Mouse (Mus musculus): ENCODE data around the gene Trim27. TPM values are rescaled to one million over a fixed set of nuclear protein-coding genes. Genes with fewer than 3 reads are reported as not detected.
A peak's percentile ranks its signal among the peaks of the same experiment; 100 is the strongest.

Gene Trim27
- polyA plus RNA-seq, 1 experiment from 2014 or later, result 124 TPM

- no peak overlapping the region for H3K9ac ChIP-seq
- H3K27me3 ChIP-seq (replicated peaks), result no peaks in the 10 kb centered on the region
- H3K36me3 ChIP-seq, result no peaks in the 10 kb centered on the region
- no peak overlapping the region for H3K4me2 ChIP-seq (replicated peaks)
- 0 out of 2 replicates have a peak, but pooled peaks cover 3% of the 10 kb centered on the region for H3K4me1 ChIP-seq
- no peaks in the 10 kb centered on the region for H3K9me3 ChIP-seq
- H3K4me3 ChIP-seq, result no peak overlapping the region
- H3K27ac ChIP-seq, result no peak overlapping the region
- WGBS, result 70% methylated on average over 3 of the region's 3 CpGs
- no peak for ATAC-seq (ENCODE audit: low FRiP score, low read depth)
Measured at GRCm38 (mm10) chr13:21226031-21226430, 46.8 kb downstream of the Trim27 start.

GRCm38 (mm10) chr13:21233732-21234705, 54.8 kb downstream of the Trim27 start:
- no peaks in the 10 kb centered on the region for H3K9me3 ChIP-seq
- peak overlapping the region; percentile 63 for H3K4me2 ChIP-seq (replicated peaks)
- peak overlapping the region; percentile 33 for H3K4me3 ChIP-seq
- H3K27ac ChIP-seq, result no peak overlapping the region
- no peaks in the 10 kb centered on the region for H3K36me3 ChIP-seq
- H3K27me3 ChIP-seq (replicated peaks), result no peaks in the 10 kb centered on the region
- peak overlapping the region; percentile 33 for H3K9ac ChIP-seq
- ATAC-seq (ENCODE audit: low FRiP score, low read depth), result peak; percentile 93
- no peaks in the 10 kb centered on the region for H3K4me1 ChIP-seq
- under 1% methylated on average over 43 of the region's 43 CpGs for WGBS

GRCm38 (mm10) chr13:21236714-21237113, 57.5 kb downstream of the Trim27 start:
- no peak for ATAC-seq (ENCODE audit: low FRiP score, low read depth)
- WGBS, result 59% methylated on average over 2 of the region's 2 CpGs

GRCm38 (mm10) chr13:21237161-21237560, 57.9 kb downstream of the Trim27 start:
- 72% methylated on average over 6 of the region's 6 CpGs for WGBS
- no peaks in the 10 kb centered on the region for H3K27me3 ChIP-seq (replicated peaks)
- no peaks in the 10 kb centered on the region for H3K36me3 ChIP-seq
- H3K27ac ChIP-seq, result no peak overlapping the region
- no peak overlapping the region for H3K9ac ChIP-seq
- H3K4me3 ChIP-seq, result no peak overlapping the region
- H3K4me1 ChIP-seq, result no peaks in the 10 kb centered on the region
- no peak overlapping the region for H3K4me2 ChIP-seq (replicated peaks)
- H3K9me3 ChIP-seq, result no peaks in the 10 kb centered on the region
- no peak for ATAC-seq (ENCODE audit: low FRiP score, low read depth)

More at GRCm38 (mm10) chr13:21236714-21237113, 57.5 kb downstream of the Trim27 start:
- Histone ChIP-seq H3K27me3 (replicated peaks) (no peaks in the 10 kb centered on the region), H3K4me1 (no peaks in the 10 kb centered on the region), H3K27ac (no peak overlapping the region), H3K4me2 (replicated peaks) (no peak overlapping the region), H3K4me3 (no peak overlapping the region), H3K36me3 (no peaks in the 10 kb centered on the region), H3K9me3 (no peaks in the 10 kb centered on the region), H3K9ac (no peak overlapping the region)

- ATAC-seq (ENCODE audit: low FRiP score, low read depth), result no peak
- no peak overlapping the region for H3K9ac ChIP-seq
- WGBS, result 10% methylated on average over 7 of the region's 7 CpGs
Measured at GRCm38 (mm10) chr13:21240788-21241187, 61.5 kb downstream of the Trim27 start.

GRCm38 (mm10) chr13:21242408-21243125, 63.3 kb downstream of the Trim27 start:
- Histone ChIP-seq H3K4me2 (replicated peaks) (peak overlapping the region; percentile 40), H3K27me3 (replicated peaks) (peaks cover 14% of the 10 kb centered on the region; the same call in 1 of the 2 replicates), H3K9ac (no peak overlapping the region), H3K27ac (no peak overlapping the region), H3K36me3 (no peaks in the 10 kb centered on the region), H3K4me1 (no peaks in the 10 kb centered on the region), H3K4me3 (no peak overlapping the region), H3K9me3 (no peaks in the 10 kb centered on the region)
- no peak for ATAC-seq (ENCODE audit: low FRiP score, low read depth)
- 6% methylated on average over 16 of the region's 16 CpGs for WGBS

More at GRCm38 (mm10) chr13:21240788-21241187, 61.5 kb downstream of the Trim27 start:
- H3K9me3 ChIP-seq, result no peaks in the 10 kb centered on the region
- no peak overlapping the region for H3K4me2 ChIP-seq (replicated peaks)
- no peak overlapping the region for H3K4me3 ChIP-seq
- no peak overlapping the region for H3K27ac ChIP-seq
- no peaks in the 10 kb centered on the region for H3K4me1 ChIP-seq
- H3K27me3 ChIP-seq (replicated peaks), result peaks cover 14% of the 10 kb centered on the region; the same call in 1 of the 2 replicates
- H3K36me3 ChIP-seq, result no peaks in the 10 kb centered on the region

- WGBS, result 18% methylated on average over 13 of the region's 13 CpGs
- Histone ChIP-seq H3K4me3 (no peak overlapping the region), H3K36me3 (no peaks in the 10 kb centered on the region), H3K9me3 (no peaks in the 10 kb centered on the region), H3K4me1 (no peaks in the 10 kb centered on the region), H3K4me2 (replicated peaks) (peak overlapping the region; percentile 40), H3K9ac (no peak overlapping the region), H3K27me3 (replicated peaks) (peaks cover 14% of the 10 kb centered on the region; the same call in 1 of the 2 replicates), H3K27ac (no peak overlapping the region)
- no peak for ATAC-seq (ENCODE audit: low FRiP score, low read depth)
Measured at GRCm38 (mm10) chr13:21243196-21243595, 64.0 kb downstream of the Trim27 start.

- H3K27me3 ChIP-seq (replicated peaks), result peaks cover 14% of the 10 kb centered on the region; the same call in 1 of the 2 replicates
- no peak overlapping the region for H3K27ac ChIP-seq
- H3K9me3 ChIP-seq, result no peaks in the 10 kb centered on the region
- no peak overlapping the region for H3K4me2 ChIP-seq (replicated peaks)
- no peaks in the 10 kb centered on the region for H3K36me3 ChIP-seq
- H3K4me1 ChIP-seq, result no peaks in the 10 kb centered on the region
- 82% methylated on average over 5 of the region's 5 CpGs for WGBS
- no peak for ATAC-seq (ENCODE audit: low FRiP score, low read depth)
- no peak overlapping the region for H3K4me3 ChIP-seq
- no peak overlapping the region for H3K9ac ChIP-seq
Measured at GRCm38 (mm10) chr13:21244089-21244488, 64.8 kb downstream of the Trim27 start.

Other genes with a start within 250 kb of the Trim27 start
- gene Olfr1370, start 104.5 kb upstream of the Trim27 start, polyA plus RNA-seq (2016; fragmentation: Nextera tagmentation; extraction: Ambion mirVana), result not detected in 2 replicates
- gene Olfr1369-ps1, start 68.0 kb upstream of the Trim27 start, polyA plus RNA-seq (2016; fragmentation: Nextera tagmentation; extraction: Ambion mirVana), result not detected in 2 replicates
- gene Olfr263, start 49.8 kb upstream of the Trim27 start, polyA plus RNA-seq (2016; fragmentation: Nextera tagmentation; extraction: Ambion mirVana), result not detected in 2 replicates
- not detected in 2 replicates for gene Olfr1368, start 33.6 kb upstream of the Trim27 start, polyA plus RNA-seq (2016; fragmentation: Nextera tagmentation; extraction: Ambion mirVana)
- not detected in 2 replicates for gene Gpx5, start 113.3 kb downstream of the Trim27 start, polyA plus RNA-seq (2016; fragmentation: Nextera tagmentation; extraction: Ambion mirVana)
- gene Gpx6, start 132.7 kb downstream of the Trim27 start, polyA plus RNA-seq (2016; fragmentation: Nextera tagmentation; extraction: Ambion mirVana), result 0.15 TPM in 1 of 2 replicates, not detected in the other
- gene Olfr1367, start 167.5 kb downstream of the Trim27 start, polyA plus RNA-seq (2016; fragmentation: Nextera tagmentation; extraction: Ambion mirVana), result not detected in 2 replicates
- 14.9 and 15.8 TPM in 2 replicates for gene Zscan12, start 183.4 kb downstream of the Trim27 start, polyA plus RNA-seq (2016; fragmentation: Nextera tagmentation; extraction: Ambion mirVana)
- gene Zkscan3, start 223.3 kb downstream of the Trim27 start, polyA plus RNA-seq (2016; fragmentation: Nextera tagmentation; extraction: Ambion mirVana), result 88.2 and 89.0 TPM in 2 replicates

Measured in neural tube, embryonic 12.5 days (tissue).